ENCODE assay signal across 8 mouse cellular contexts in genomic region chr17:4865621-4866020, GRCm38 (mm10).
DNase-seq lines count a peak whose midpoint lies in the region; ATAC-seq and TF ChIP-seq lines count a peak whose summit lies in the region.

No protein-coding gene starts in this region.

- peak overlapping the region; percentile 92 for H3K27ac ChIP-seq in olfactory bulb, adult 2 months (ENCODE audit: insufficient read depth, low read depth, low read length)

- no peak for ATAC-seq in erythroblast, adult 5-6 weeks (replicated peaks; ENCODE audit: low FRiP score, poor library complexity, severe bottlenecking)

- no peak for TF ChIP-seq CTCF in olfactory bulb, adult 2 months (IDR thresholded peaks at IDR 0.05; ENCODE audit: insufficient read depth, low read depth, low read length)

- WGBS in olfactory bulb, adult 2 months, result 5% methylated on average over 10 of the region's 10 CpGs

- DNase-seq in cerebellum, postnatal 25 days, result peak; percentile 11 to 24
- no peak for DNase-seq in cerebellum, adult 8-10 months
- DNase-seq in urinary bladder, postnatal 14 days (ENCODE audit: low spot score), result peak; percentile 10
- no peak for DNase-seq in urinary bladder, postnatal 10 days (ENCODE audit: low spot score)
- DNase-seq in layer of hippocampus, adult 8-10 months (ENCODE audit: low spot score in 2 of 2), result peak; percentile 18 to 28
- no peak for DNase-seq in thymus, postnatal 14 days

- peaks cover 15% of the 10 kb centered on the region for H3K4me1 ChIP-seq in olfactory bulb, adult 2 months (ENCODE audit: control insufficient read depth, insufficient read depth, low read length)

- H3K4me3 ChIP-seq in olfactory bulb, adult 2 months (ENCODE audit: insufficient read depth, low read depth, low read length), result no peak overlapping the region

- TF ChIP-seq POLR2A in olfactory bulb, adult 2 months (IDR thresholded peaks at IDR 0.05; ENCODE audit: insufficient read depth, low read depth, low read length), result no peak

Comparison
In these comparisons a context has a peak if more than half of its experiments do, and no peak if none do; other contexts are left out.
1. DNase-seq: peak in cerebellum, postnatal 25 days (2 of 2), urinary bladder, postnatal 14 days (single experiment) and layer of hippocampus, adult 8-10 months (2 of 2); none in cerebellum, adult 8-10 months (single experiment), urinary bladder, postnatal 10 days (single experiment) and thymus, postnatal 14 days (single experiment).